Mouse (Mus musculus): ENCODE results near the gene Gm20388.

Gene Gm20388

GRCm38 (mm10) chr8:121249433-121249832 lies 1338.8 kb downstream of the Gm20388 start:
- in situ Hi-C loops (cut with MboI, MseI), result no loop called here

DNA sequence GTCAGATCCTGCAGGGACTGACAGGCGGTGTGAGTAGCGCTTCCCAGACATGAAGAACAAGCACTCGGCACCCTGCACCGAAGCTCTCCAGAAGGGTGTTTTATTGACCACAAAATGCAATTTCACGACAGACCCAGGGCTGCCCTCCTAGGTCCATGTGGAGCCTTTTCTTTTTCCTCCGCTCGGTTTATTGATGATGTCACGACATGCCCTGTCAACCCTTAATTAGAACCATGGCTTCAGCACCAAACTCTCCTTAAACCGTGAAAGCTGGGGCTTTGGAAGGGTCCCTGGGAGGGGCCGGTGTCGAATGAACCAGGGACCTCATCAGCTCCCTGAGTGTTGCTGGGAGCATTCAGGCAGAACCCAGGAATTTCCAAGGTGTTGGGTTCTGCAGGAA lies 1340.4 kb downstream of the Gm20388 start:
- in situ Hi-C loops (cut with MboI, MseI), result loop anchor here (25.0 kb wide), 1 partner anchor 1939 kb away; no protein-coding TSS in a partner anchor

GRCm38 (mm10) chr8:121255727-121256265 lies 1345.2 kb downstream of the Gm20388 start:
- in situ Hi-C loops (cut with MboI, MseI), result loop anchor here (25.0 kb wide), 1 partner anchor 1943 kb away; no protein-coding TSS in a partner anchor

GRCm38 (mm10) chr8:121258126-121258792 lies 1347.6 kb downstream of the Gm20388 start:
- in situ Hi-C loops (cut with MboI, MseI), result loop anchor here (25.0 kb wide), 1 partner anchor 1946 kb away; no protein-coding TSS in a partner anchor

- in situ Hi-C loops (cut with MboI, MseI), result loop anchor here (25.0 kb wide), 1 partner anchor 1951 kb away; no protein-coding TSS in a partner anchor
Observed at GRCm38 (mm10) chr8:121262728-121263389, 1352.2 kb downstream of the Gm20388 start.

GRCm38 (mm10) chr8:121263390-121263775 lies 1352.7 kb downstream of the Gm20388 start:
- in situ Hi-C loops (cut with MboI, MseI), result loop anchor here (25.0 kb wide), 1 partner anchor 1951 kb away; no protein-coding TSS in a partner anchor

GRCm38 (mm10) chr8:121264260-121264659 lies 1353.6 kb downstream of the Gm20388 start:
- in situ Hi-C loops (cut with MboI, MseI), result loop anchor here (25.0 kb wide), 1 partner anchor 1952 kb away; no protein-coding TSS in a partner anchor

GRCm38 (mm10) chr8:121271542-121271941 lies 1360.9 kb downstream of the Gm20388 start:
- in situ Hi-C loops (cut with MboI, MseI), result loop anchor here (25.0 kb wide), 1 partner anchor 1959 kb away; no protein-coding TSS in a partner anchor

DNA sequence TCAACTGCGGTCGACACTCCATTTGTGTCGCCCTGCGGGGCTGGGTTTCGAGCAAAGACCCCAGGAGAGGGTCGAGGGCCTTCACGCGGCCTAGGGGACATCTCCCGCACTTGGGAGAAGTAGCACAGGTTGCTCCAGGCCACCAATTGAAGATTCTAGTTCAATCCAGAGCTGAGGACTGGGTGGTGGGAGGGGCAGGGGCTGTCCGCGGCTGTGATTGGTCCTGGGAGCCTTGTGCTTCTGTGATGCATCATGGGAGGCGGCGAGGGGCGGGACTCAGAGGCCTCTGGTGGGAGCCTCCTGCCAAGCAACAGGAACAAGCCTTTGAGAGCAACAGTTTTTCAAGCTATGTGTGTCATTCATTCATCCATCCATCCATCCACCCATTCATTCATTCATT lies 1362.6 kb downstream of the Gm20388 start:
- in situ Hi-C loops (cut with MboI, MseI), result loop anchor here (25.0 kb wide), 1 partner anchor 1961 kb away; no protein-coding TSS in a partner anchor

DNA sequence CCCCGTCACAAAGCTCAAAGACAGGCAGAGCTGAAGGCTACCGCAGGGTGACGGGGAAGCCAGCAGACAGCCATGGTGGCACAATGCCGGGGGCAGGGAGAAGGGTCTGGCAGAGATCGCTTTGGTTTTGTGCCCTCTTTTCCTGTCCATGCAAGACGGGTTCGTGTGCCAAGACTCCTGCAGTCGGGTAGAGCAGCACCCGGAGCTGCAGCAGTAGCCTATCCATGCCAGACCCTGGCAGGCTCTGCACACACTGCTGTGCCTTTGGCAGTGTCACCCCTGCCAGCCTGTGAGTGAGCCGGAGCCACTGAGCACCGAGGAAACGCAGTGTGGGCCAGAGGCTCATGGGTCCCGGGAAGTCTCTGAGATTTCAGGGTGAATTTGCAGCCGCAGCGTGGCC lies 1363.0 kb downstream of the Gm20388 start:
- in situ Hi-C loops (cut with MboI, MseI), result loop anchor here (25.0 kb wide), 1 partner anchor 1961 kb away; no protein-coding TSS in a partner anchor

GRCm38 (mm10) chr8:121280414-121280813 lies 1369.8 kb downstream of the Gm20388 start:
- in situ Hi-C loops (cut with MboI, MseI), result no loop called here

DNA sequence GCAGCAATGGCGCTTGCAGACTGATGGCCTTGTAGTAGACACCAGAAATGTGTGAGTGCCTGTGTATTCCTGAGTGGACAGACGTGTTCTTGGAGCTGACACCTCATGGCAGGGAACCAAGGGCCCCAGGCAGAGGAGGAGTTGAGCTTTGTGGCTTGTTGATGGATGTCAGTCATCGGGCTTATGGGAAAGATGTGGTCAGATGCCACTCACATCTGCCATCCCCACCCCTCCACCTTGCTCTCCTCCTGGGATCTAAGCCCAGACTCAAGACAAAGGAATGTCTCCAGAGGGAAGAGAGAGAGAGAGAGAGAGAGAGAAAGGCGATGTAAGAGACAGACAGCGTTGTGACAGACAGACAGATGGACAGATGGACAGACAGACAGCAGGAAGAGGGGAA lies 1378.7 kb downstream of the Gm20388 start:
- in situ Hi-C loops (cut with MboI, MseI), result no loop called here

DNA sequence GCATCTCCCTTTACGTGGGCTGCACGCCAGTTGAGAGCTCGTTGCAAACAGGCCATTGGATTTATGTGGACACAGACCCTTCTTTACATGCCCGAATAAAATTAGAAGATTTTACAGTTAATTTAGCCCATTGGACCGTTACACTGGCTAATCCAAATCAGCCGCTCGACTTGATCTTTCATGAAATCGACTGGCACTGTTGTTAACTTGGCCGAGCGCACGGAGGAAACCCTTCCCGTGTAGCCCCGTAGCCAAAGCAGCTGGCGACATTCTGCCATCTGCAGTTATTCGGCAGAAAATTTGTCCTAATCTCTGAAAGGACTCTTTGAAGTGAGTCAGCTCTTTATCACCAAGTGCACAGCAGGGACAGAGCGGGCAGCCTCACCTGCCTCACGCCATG lies 1379.9 kb downstream of the Gm20388 start:
- in situ Hi-C loops (cut with MboI, MseI), result no loop called here

GRCm38 (mm10) chr8:121293418-121293817 lies 1382.8 kb downstream of the Gm20388 start:
- in situ Hi-C loops (cut with MboI, MseI), result no loop called here

DNA sequence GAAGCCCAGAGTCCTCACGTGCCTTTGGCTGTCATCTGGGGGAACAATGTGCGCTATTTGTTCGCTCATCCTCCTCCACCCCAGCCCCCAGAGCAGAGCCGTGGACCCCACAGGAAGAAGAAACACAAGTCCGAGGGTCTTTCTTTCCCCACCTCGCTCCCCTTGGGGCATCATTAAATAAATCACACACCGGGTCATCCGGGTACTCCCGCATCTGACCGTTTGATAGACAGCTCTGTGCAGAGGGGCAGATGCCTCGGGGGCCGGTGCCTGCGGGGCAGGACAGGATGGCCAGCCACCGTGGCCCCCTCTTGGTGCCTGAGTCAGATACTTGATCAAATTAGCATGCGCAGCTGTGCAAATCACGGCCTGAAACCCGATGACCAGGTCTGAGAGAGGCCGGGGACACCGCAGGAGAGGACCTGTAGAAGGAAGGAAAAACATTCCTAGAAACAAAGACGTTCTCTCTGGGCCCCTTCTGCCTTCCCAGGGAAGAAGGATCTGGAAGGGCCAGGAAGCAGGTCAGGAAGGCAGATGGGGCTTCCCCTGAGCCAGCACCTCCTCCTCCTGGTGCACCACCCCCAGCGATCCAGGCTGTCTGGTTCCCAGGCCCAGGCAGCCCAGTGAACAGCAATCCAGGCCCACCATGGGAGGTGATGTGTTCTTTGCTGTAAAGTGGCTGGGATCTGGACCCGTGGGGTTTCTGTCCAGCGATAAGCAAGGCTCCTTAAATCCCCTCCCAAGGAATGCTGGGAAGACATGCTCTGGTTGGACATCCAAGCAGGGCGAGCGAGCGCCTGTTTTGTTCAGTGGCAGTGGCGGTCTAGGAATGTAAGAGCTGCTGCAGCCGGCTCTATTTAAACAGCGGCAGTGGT lies 1383.8 kb downstream of the Gm20388 start:
- in situ Hi-C loops (cut with MboI, MseI), result no loop called here

DNA sequence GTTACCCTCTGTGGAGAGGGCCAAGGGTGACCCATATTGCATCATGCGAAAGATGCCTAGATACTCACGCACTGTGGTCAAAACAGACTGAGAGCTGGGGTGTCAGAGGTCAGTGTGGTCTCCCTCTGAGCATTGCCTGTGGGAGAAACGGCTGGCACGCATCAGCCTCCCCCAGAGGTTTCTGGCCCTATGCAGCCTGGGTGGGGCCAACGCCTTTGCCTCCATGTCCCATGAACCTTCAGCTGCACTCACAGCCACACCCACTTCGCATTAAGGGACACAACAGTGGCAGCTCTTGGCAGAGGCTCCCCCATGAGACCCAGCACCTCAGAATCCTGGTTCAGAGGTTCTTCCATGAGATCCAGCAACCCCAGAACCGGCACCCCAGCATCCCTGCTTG lies 1385.4 kb downstream of the Gm20388 start:
- in situ Hi-C loops (cut with MboI, MseI), result no loop called here

DNA sequence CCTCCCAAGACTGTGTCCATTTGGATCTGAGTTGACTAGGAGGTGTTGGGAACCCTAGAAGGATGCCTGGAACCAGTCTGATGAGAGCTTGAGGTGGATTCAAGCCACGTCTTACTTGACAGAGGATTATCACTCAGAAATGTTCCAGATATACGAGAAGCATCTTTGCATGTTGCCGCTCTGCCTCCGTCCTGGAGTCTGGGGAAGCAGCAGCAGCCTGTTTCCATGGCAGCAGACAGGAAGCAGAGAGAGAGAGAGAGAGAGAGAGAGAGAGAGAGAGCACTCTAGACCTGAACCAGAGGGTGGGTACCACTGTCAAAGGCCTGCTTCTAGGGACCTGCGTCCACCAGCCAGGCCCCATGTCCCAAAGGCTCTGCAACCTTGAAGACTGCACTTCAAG lies 1386.0 kb downstream of the Gm20388 start:
- in situ Hi-C loops (cut with MboI, MseI), result no loop called here

DNA sequence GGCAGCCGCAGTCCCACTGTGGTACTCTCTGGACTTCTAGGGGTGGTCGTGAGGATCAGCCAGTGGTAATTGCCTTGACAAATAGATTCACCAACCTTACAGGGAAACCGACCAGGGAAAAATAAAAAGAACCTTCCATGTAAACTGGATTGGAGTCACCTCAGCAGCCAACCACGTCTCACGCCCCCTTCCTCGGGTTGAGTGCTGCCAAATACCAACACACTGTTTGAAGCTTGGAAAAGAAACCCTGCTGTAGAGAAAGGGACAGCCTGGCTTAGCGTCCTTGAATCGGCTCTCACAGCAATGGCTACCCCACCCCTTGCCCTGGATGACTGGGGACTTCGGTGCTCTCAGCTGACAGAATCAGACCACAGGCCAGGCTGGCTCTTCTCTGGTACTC lies 1386.7 kb downstream of the Gm20388 start:
- in situ Hi-C loops (cut with MboI, MseI), result no loop called here

DNA sequence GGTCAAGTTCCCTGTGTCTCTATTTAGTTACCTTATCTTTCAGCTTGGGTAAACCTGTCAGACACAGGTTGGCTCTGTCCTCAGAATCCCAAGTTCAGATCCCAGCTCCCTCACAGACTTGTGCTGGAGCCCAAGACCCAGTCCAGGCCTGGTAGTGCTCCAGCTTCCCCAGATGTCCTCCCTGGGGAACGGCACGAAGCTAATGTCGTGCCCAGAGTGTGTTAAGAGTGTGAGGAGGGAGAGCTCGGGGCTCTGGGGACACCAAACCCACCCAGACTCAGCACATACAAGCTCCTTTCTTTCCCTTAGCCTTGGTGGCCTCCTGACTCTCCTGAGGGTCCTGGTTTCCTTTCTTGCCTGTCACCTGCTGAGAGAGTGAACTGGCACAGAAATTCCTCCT lies 1389.4 kb downstream of the Gm20388 start:
- in situ Hi-C loops (cut with MboI, MseI), result loop anchor here (25.0 kb wide), 1 partner anchor 1337 kb away; no protein-coding TSS in a partner anchor

- in situ Hi-C loops (cut with MboI, MseI), result loop anchor here (25.0 kb wide), 1 partner anchor 1337 kb away; no protein-coding TSS in a partner anchor
Observed at GRCm38 (mm10) chr8:121300501-121301411, 1390.1 kb downstream of the Gm20388 start.

Data from T-helper 1 cell (primary cell).